Mouse (Mus musculus) MEL (cell line): Measurements from ENCODE around the gene Map4. TPM values are rescaled to one million over a fixed set of nuclear protein-coding genes. Genes with fewer than 3 reads are reported as not detected.

Experiments used
- DNase-seq: peaks from one replicate; pipeline ENCODE4 v3.0.0; 2011; ENCODE audit warnings: low read depth, low spot score
- H3K27ac ChIP-seq: 2 replicates; pipeline ENCODE4 v1.5.1; 2012; ENCODE audit warnings: low read depth, mild to moderate bottlenecking, control low read depth, low read length, moderate library complexity; ENCODE audit not compliant: control insufficient read depth
- H3K27me3 ChIP-seq, 2 experiments: fragments of 150-350 bp in 1 of 2; sonication (generic) in 1 of 2; 2 replicates each; pipeline ENCODE4 v1.6.1; 2012; ENCODE audit warnings: low read length in 2 of 2, mild to moderate bottlenecking in 2 of 2, improper control_type of control experiment in 1 of 2, moderate library complexity in 1 of 2; ENCODE audit not compliant: insufficient read depth in 2 of 2, control insufficient read depth in 1 of 2
- H3K36me3 ChIP-seq, 2 experiments: 2 replicates each; pipeline ENCODE4 v1.6.1; 2012 to 2014; ENCODE audit warnings: low read length in 2 of 2, improper control_type of control experiment in 1 of 2, inconsistent platforms in 1 of 2, mild to moderate bottlenecking in 1 of 2; ENCODE audit not compliant: insufficient read depth in 2 of 2, control insufficient read depth in 1 of 2
- H3K4me1 ChIP-seq, 2 experiments: fragments of 150-350 bp in 1 of 2; sonication (generic) in 1 of 2; 2 replicates each; pipeline ENCODE4 v1.6.1; 2012; ENCODE audit warnings: low read length in 2 of 2, improper control_type of control experiment in 1 of 2, mild to moderate bottlenecking in 1 of 2; ENCODE audit not compliant: insufficient read depth in 2 of 2, control insufficient read depth in 1 of 2
- H3K4me3 ChIP-seq, 2 experiments: fragments of 150-350 bp in 1 of 2; sonication (generic) in 1 of 2; 2 replicates each; pipeline ENCODE4 v1.5.1; 2012; ENCODE audit warnings: low read depth in 2 of 2, low read length in 2 of 2, mild to moderate bottlenecking in 2 of 2, moderate library complexity in 2 of 2, control low read depth in 1 of 2, improper control_type of control experiment in 1 of 2; ENCODE audit not compliant: control insufficient read depth in 1 of 2, insufficient read depth in 1 of 2
- H3K79me2 ChIP-seq: 2 replicates; pipeline ENCODE4 v1.6.1; 2012; ENCODE audit warnings: mild to moderate bottlenecking, low read length, moderate library complexity; ENCODE audit not compliant: control insufficient read depth, poor library complexity, insufficient read depth
- H3K9ac ChIP-seq: 2 replicates; pipeline ENCODE4 v1.6.1; 2012; ENCODE audit warnings: low read depth, mild to moderate bottlenecking, control low read depth, low read length, moderate library complexity; ENCODE audit not compliant: control insufficient read depth, poor library complexity, severe bottlenecking
- H3K9me3 ChIP-seq: fragments of 150-350 bp; sonication (generic); replicated peaks from 2 replicates; pipeline ENCODE4 v1.6.1; 2012; ENCODE audit warnings: mild to moderate bottlenecking, low read length, improper control_type of control experiment, moderate library complexity; ENCODE audit not compliant: insufficient read depth
- CTCF ChIP-seq, 3 experiments: IDR thresholded peaks in 2 of 3; conservative IDR thresholded peaks in 1 of 3; 2 replicates each; pipeline ENCODE4 v1.5.1; 2011 to 2012; ENCODE audit warnings: low read length in 3 of 3, low read depth in 2 of 3, mild to moderate bottlenecking in 2 of 3, improper control_type of control experiment in 1 of 3, inconsistent platforms in 1 of 3, mixed read lengths in 1 of 3, moderate library complexity in 1 of 3; ENCODE audit not compliant: control insufficient read depth in 1 of 3, insufficient read depth in 1 of 3, poor library complexity in 1 of 3, severe bottlenecking in 1 of 3
- E2F4 ChIP-seq: IDR thresholded peaks from 2 replicates; pipeline ENCODE4 v1.6.1; 2011; ENCODE audit warnings: low read depth, low read length, improper control_type of control experiment, borderline replicate concordance
- ELF1 ChIP-seq: IDR thresholded peaks from 2 replicates; pipeline ENCODE4 v1.6.1; 2014; ENCODE audit warnings: low read depth, mild to moderate bottlenecking, inconsistent platforms, low read length, improper control_type of control experiment, moderate library complexity
- EP300 ChIP-seq, 2 experiments: IDR thresholded peaks; 2 replicates each; pipeline ENCODE4 v1.6.1; 2011; ENCODE audit warnings: improper control_type of control experiment in 2 of 2, low read length in 2 of 2, low read depth in 1 of 2, mild to moderate bottlenecking in 1 of 2
- ETS1 ChIP-seq: IDR thresholded peaks from 2 replicates; pipeline ENCODE4 v1.6.1; 2012; ENCODE audit warnings: low read depth, mild to moderate bottlenecking, inconsistent platforms, low read length, improper control_type of control experiment, moderate library complexity
- HCFC1 ChIP-seq: IDR thresholded peaks from 2 replicates; pipeline ENCODE4 v1.6.1; 2012; ENCODE audit warnings: low read depth, mild to moderate bottlenecking, inconsistent platforms, low read length, improper control_type of control experiment, moderate library complexity
- MAX ChIP-seq: IDR thresholded peaks from 2 replicates; pipeline ENCODE4 v1.6.1; 2011; ENCODE audit warnings: low read length, improper control_type of control experiment
- MAZ ChIP-seq: IDR thresholded peaks from 2 replicates; pipeline ENCODE4 v1.6.1; 2012; ENCODE audit warnings: low read depth, mild to moderate bottlenecking, inconsistent platforms, low read length, improper control_type of control experiment
- MYB ChIP-seq: IDR thresholded peaks from 2 replicates; pipeline ENCODE4 v1.6.1; 2011; ENCODE audit warnings: mild to moderate bottlenecking, low read depth, low read length, improper control_type of control experiment
- POLR2A ChIP-seq, 2 experiments: IDR thresholded peaks; 2 replicates each; pipeline ENCODE4 v1.6.1; 2011 to 2012; ENCODE audit warnings: low read length in 2 of 2, mild to moderate bottlenecking in 2 of 2, control low read depth in 1 of 2, improper control_type of control experiment in 1 of 2, low read depth in 1 of 2, moderate library complexity in 1 of 2; ENCODE audit not compliant: control insufficient read depth in 1 of 2, insufficient read depth in 1 of 2, poor library complexity in 1 of 2
- POLR2AphosphoS2 ChIP-seq: IDR thresholded peaks from 2 replicates; pipeline ENCODE4 v1.6.1; 2011; ENCODE audit warnings: low read length, improper control_type of control experiment
- POLR2AphosphoS5 ChIP-seq: IDR thresholded peaks from 2 replicates; pipeline ENCODE4 v1.6.1; 2012; ENCODE audit warnings: low read depth, borderline replicate concordance, mild to moderate bottlenecking, inconsistent platforms, low read length, moderate library complexity, mixed read lengths
- SIN3A ChIP-seq: IDR thresholded peaks from 2 replicates; pipeline ENCODE4 v1.6.1; 2012; ENCODE audit warnings: low read length, improper control_type of control experiment, inconsistent platforms
- SMC3 ChIP-seq: IDR thresholded peaks from 2 replicates; pipeline ENCODE4 v1.6.1; 2011; ENCODE audit warnings: low read depth, low read length, improper control_type of control experiment
- TBP ChIP-seq: IDR thresholded peaks from 2 replicates; pipeline ENCODE4 v1.8.0; 2011; ENCODE audit warnings: low read depth, low read length, improper control_type of control experiment
- TCF12 ChIP-seq: IDR thresholded peaks from 2 replicates; pipeline ENCODE4 v1.6.1; 2014; ENCODE audit warnings: low read depth, mild to moderate bottlenecking, inconsistent platforms, low read length, improper control_type of control experiment, moderate library complexity
- USF1 ChIP-seq: IDR thresholded peaks from 2 replicates; pipeline ENCODE4 v1.6.1; 2014; ENCODE audit warnings: low read depth, mild to moderate bottlenecking, inconsistent platforms, low read length, improper control_type of control experiment, moderate library complexity
- USF2 ChIP-seq, 2 experiments: IDR thresholded peaks; 2 replicates each; pipeline ENCODE4 v1.6.1; 2011 to 2012; ENCODE audit warnings: improper control_type of control experiment in 2 of 2, low read length in 2 of 2, borderline replicate concordance in 1 of 2, inconsistent platforms in 1 of 2, low read depth in 1 of 2, mild to moderate bottlenecking in 1 of 2; ENCODE audit not compliant: insufficient read depth in 1 of 2
- ZC3H11A ChIP-seq: IDR thresholded peaks from 2 replicates; pipeline ENCODE4 v1.6.1; 2012; ENCODE audit warnings: low read depth, mild to moderate bottlenecking, inconsistent platforms, low read length, improper control_type of control experiment
- ZKSCAN1 ChIP-seq: IDR thresholded peaks from 2 replicates; pipeline ENCODE4 v1.6.1; 2012; ENCODE audit warnings: low read depth, mild to moderate bottlenecking, inconsistent platforms, low read length, improper control_type of control experiment, moderate library complexity
- ZMIZ1 ChIP-seq: IDR thresholded peaks from 2 replicates; pipeline ENCODE4 v1.6.1; 2012; ENCODE audit warnings: low read depth, mild to moderate bottlenecking, inconsistent platforms, low read length, improper control_type of control experiment, moderate library complexity
- polyA plus RNA-seq, 2 experiments: library from polyadenylated mRNA; stranded (reverse) in 1 of 2; unstranded in 1 of 2; fragments of >175 nt in 1 of 2; fragments of >200 nt in 1 of 2; gene quantifications; 2 replicates each; pipeline versions ENCODE4 v1.2.1 to v1.2.4; 2012; ENCODE audit warnings: low replicate concordance in 2 of 2, low read depth in 1 of 2; ENCODE audit not compliant: insufficient read length in 2 of 2, insufficient read depth in 1 of 2, missing spikeins in 1 of 2
- total RNA-seq: library from RNA; depleted of rRNA; stranded (reverse); fragments of 300-350 nt; gene quantifications from 2 replicates; pipeline ENCODE4 v1.2.3, GENCODE M21; 2012

Map4 gene
- total and polyA plus RNA-seq, 3 experiments: 14.5 to 47.8 TPM; not detected in 1

- H3K9me3 ChIP-seq: no peaks in the 10 kb centered on the region
- no peaks in the 10 kb centered on the region for H3K36me3 ChIP-seq
- no peaks in the 10 kb centered on the region for H3K79me2 ChIP-seq
- H3K27me3 ChIP-seq: no peaks in the 10 kb centered on the region
- no peaks in the 10 kb centered on the region; a peak in 1 of 4 replicates for H3K4me1 ChIP-seq
- H3K9ac ChIP-seq: no peak overlapping the region
- H3K27ac ChIP-seq: no peak overlapping the region
- DNase-seq: no peak
- no peak overlapping the region for H3K4me3 ChIP-seq
- TF ChIP-seq HCFC1: no peak
- no peak for TF ChIP-seq USF1
- TF ChIP-seq MAZ: no peak
- TF ChIP-seq MAX: no peak
- TF ChIP-seq ELF1: no peak
- no peak for TF ChIP-seq CTCF (IDR thresholded peaks at IDR 0.05 in 2 of 3, conservative IDR thresholded peaks at IDR 0.05 in 1 of 3; ENCODE audit: control insufficient read depth in 1 of 3, insufficient read depth in 1 of 3, low read depth in 2 of 3, low read length in 3 of 3, poor library complexity in 1 of 3, severe bottlenecking in 1 of 3)
- TF ChIP-seq MYB: no peak
- no peak for TF ChIP-seq SMC3
- no peak for TF ChIP-seq USF2 (IDR thresholded peaks at IDR 0.05; ENCODE audit: borderline replicate concordance in 1 of 2, insufficient read depth in 1 of 2, low read depth in 1 of 2, low read length in 2 of 2)
- no peak for TF ChIP-seq POLR2AphosphoS2
- no peak for TF ChIP-seq POLR2AphosphoS5
- no peak for TF ChIP-seq E2F4
- no peak for TF ChIP-seq ETS1
- TF ChIP-seq EP300 (IDR thresholded peaks at IDR 0.05; ENCODE audit: low read depth in 1 of 2, low read length in 2 of 2): no peak
- no peak for TF ChIP-seq ZMIZ1
- TF ChIP-seq TBP: no peak
- no peak for TF ChIP-seq POLR2A (IDR thresholded peaks at IDR 0.05; ENCODE audit: control insufficient read depth in 1 of 2, insufficient read depth in 1 of 2, low read depth in 1 of 2, low read length in 2 of 2, poor library complexity in 1 of 2)
- no peak for TF ChIP-seq ZKSCAN1
- no peak for TF ChIP-seq TCF12
- no peak for TF ChIP-seq ZC3H11A
These were observed 70.7 kb downstream of the Map4 start for GRCm38 (mm10) chr9:110001946-110002345.

- H3K79me2 ChIP-seq: no peaks in the 10 kb centered on the region
- H3K36me3 ChIP-seq: no peaks in the 10 kb centered on the region
- no peak overlapping the region for H3K27ac ChIP-seq
- no peaks in the 10 kb centered on the region; a peak in 1 of 4 replicates for H3K4me1 ChIP-seq
- no peak overlapping the region for H3K9ac ChIP-seq
- DNase-seq: no peak
- no peak overlapping the region for H3K4me3 ChIP-seq
- TF ChIP-seq MAZ: no peak
- TF ChIP-seq SIN3A: no peak
- no peaks in the 10 kb centered on the region for H3K27me3 ChIP-seq
- no peaks in the 10 kb centered on the region for H3K9me3 ChIP-seq
These were observed 71.2 kb downstream of the Map4 start for GRCm38 (mm10) chr9:110002413-110002812.
